Mouse (Mus musculus) G1E (cell line): ENCODE results near the gene Nppc.

Experiments used
- GATA1 ChIP-seq: IDR thresholded peaks from 2 replicates; pipeline ENCODE4 v1.6.1; 2012; ENCODE audit warnings: borderline replicate concordance, low read length, inconsistent platforms, mixed read lengths
- TAL1 ChIP-seq: conservative IDR thresholded peaks from 2 replicates; pipeline ENCODE4 v1.6.1; 2012; ENCODE audit warnings: low read depth, low read length, inconsistent platforms, mixed read lengths

- no peak for TF ChIP-seq TAL1
- TF ChIP-seq GATA1: no peak
These were observed 33.6 kb upstream of the Nppc start for GRCm38 (mm10) chr1:86703965-86704326.
